Mouse (Mus musculus): Measurements from ENCODE around the gene Ubap1. TPM values are rescaled to one million over a fixed set of nuclear protein-coding genes. Genes with fewer than 3 reads are reported as not detected.

The Ubap1 gene
- polyA plus RNA-seq, 1 experiment, result 24.6 TPM

DNA sequence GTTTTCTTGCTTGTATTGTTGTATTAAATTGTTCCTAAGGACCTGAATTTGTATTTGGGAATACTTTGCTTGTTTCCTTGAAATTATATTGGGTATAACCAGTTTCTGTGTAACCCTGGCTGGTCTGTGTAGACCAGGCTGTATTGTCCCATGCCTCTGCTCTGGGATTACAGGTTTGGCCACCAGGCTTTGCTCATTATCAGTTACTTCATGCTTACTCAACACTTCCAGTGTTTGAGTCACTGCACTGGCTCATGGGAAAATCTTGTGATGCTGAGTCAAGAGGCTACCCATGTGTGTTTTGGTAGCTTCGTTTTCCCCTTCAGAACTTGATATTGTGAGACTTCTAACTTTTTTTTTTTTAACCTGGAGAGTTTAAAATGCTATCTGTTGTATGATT is 4.5 kb downstream of the Ubap1 start:
- H3K4me3 ChIP-seq (ENCODE audit: low read depth, low read length), result no peak overlapping the region
- H3K27ac ChIP-seq (ENCODE audit: insufficient read depth, low read depth, low read length), result no peak overlapping the region
- no peaks in the 10 kb centered on the region for H3K27me3 ChIP-seq (ENCODE audit: control insufficient read depth, insufficient read depth, low read length)
- no peaks in the 10 kb centered on the region for H3K4me1 ChIP-seq (ENCODE audit: control insufficient read depth, insufficient read depth, insufficient read length, low read length)
- no peak for TF ChIP-seq CTCF (IDR thresholded peaks at IDR 0.05; ENCODE audit: extremely low read depth, insufficient read length, insufficient replicate concordance, low read depth, low read length)
- whole genome bisulfite sequencing, result 79% methylated on average over 1 of the region's 1 CpGs
- H3K36me3 ChIP-seq (ENCODE audit: control insufficient read depth, insufficient read depth, low read length), result peaks cover 10% of the 10 kb centered on the region

DNA sequence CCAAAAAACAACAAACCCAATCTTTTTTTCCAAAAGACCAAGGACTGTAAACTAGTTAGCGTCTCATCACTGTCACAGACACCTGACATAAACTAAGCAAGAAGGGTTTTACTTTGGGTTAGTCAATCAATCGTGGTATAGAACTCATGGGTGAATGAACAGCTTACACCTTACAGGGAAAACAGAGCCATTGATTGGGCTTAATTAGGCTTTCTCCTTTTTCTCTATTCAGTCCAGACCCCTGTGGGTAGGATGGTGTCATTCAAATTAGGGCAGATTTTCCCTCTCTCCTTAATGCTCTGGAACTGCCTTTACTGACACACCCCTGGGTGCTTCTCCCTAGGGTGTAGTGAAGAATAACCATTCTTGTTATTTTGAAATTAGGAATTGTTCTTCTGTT is 8.4 kb downstream of the Ubap1 start:
- TF ChIP-seq POLR2A (IDR thresholded peaks at IDR 0.05; ENCODE audit: low read depth, low read length) (no peak), CTCF (IDR thresholded peaks at IDR 0.05; ENCODE audit: extremely low read depth, insufficient read length, insufficient replicate concordance, low read depth, low read length) (no peak)
- H3K4me1 ChIP-seq (ENCODE audit: control insufficient read depth, insufficient read depth, insufficient read length, low read length), result no peaks in the 10 kb centered on the region
- no peak overlapping the region for H3K4me3 ChIP-seq (ENCODE audit: low read depth, low read length)
- no peaks in the 10 kb centered on the region for H3K27me3 ChIP-seq (ENCODE audit: control insufficient read depth, insufficient read depth, low read length)
- 79% methylated on average over 2 of the region's 2 CpGs for WGBS
- H3K27ac ChIP-seq (ENCODE audit: insufficient read depth, low read depth, low read length), result no peak overlapping the region
- H3K36me3 ChIP-seq (ENCODE audit: control insufficient read depth, insufficient read depth, low read length), result peaks cover 11% of the 10 kb centered on the region

DNA sequence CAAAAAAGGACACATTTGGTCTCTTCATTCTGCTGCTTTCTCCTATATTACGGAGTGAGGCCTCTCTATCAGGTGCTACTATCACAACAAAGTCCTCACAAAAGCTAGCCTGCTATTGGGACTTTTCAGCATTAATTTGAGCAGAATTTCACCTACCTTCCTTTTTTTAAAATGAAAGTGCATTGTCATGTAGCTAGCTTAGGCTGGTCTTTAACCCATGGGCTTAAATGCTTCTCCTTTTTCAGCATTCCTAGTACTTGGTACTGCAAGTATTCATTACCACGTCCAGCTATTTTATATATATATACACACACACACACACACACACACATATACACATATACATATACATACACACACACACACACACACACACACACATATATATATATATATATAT is 9.9 kb downstream of the Ubap1 start:
- H3K27ac ChIP-seq (ENCODE audit: insufficient read depth, low read depth, low read length), result no peak overlapping the region
- WGBS, result 89% methylated on average over 2 of the region's 2 CpGs
- H3K4me3 ChIP-seq (ENCODE audit: low read depth, low read length), result no peak overlapping the region
- no peaks in the 10 kb centered on the region for H3K4me1 ChIP-seq (ENCODE audit: control insufficient read depth, insufficient read depth, insufficient read length, low read length)
- TF ChIP-seq POLR2A (IDR thresholded peaks at IDR 0.05; ENCODE audit: low read depth, low read length) (no peak), CTCF (IDR thresholded peaks at IDR 0.05; ENCODE audit: extremely low read depth, insufficient read length, insufficient replicate concordance, low read depth, low read length) (no peak)
- H3K27me3 ChIP-seq (ENCODE audit: control insufficient read depth, insufficient read depth, low read length), result no peaks in the 10 kb centered on the region
- H3K36me3 ChIP-seq (ENCODE audit: control insufficient read depth, insufficient read depth, low read length), result peaks cover 11% of the 10 kb centered on the region

GRCm38 (mm10) chr4:41359358-41359757 is 10.6 kb downstream of the Ubap1 start:
- Histone ChIP-seq H3K27ac (ENCODE audit: insufficient read depth, low read depth, low read length) (no peak overlapping the region), H3K4me3 (ENCODE audit: low read depth, low read length) (no peak overlapping the region), H3K36me3 (ENCODE audit: control insufficient read depth, insufficient read depth, low read length) (peaks cover 11% of the 10 kb centered on the region), H3K27me3 (ENCODE audit: control insufficient read depth, insufficient read depth, low read length) (no peaks in the 10 kb centered on the region), H3K4me1 (ENCODE audit: control insufficient read depth, insufficient read depth, insufficient read length, low read length) (no peaks in the 10 kb centered on the region)
- WGBS, result 91% methylated on average over 7 of the region's 7 CpGs
- TF ChIP-seq CTCF (IDR thresholded peaks at IDR 0.05; ENCODE audit: extremely low read depth, insufficient read length, insufficient replicate concordance, low read depth, low read length) (no peak), POLR2A (IDR thresholded peaks at IDR 0.05; ENCODE audit: low read depth, low read length) (no peak)

GRCm38 (mm10) chr4:41361059-41361458 is 12.3 kb downstream of the Ubap1 start:
- Histone ChIP-seq H3K27ac (ENCODE audit: insufficient read depth, low read depth, low read length) (no peak overlapping the region), H3K36me3 (ENCODE audit: control insufficient read depth, insufficient read depth, low read length) (peaks cover 6% of the 10 kb centered on the region), H3K27me3 (ENCODE audit: control insufficient read depth, insufficient read depth, low read length) (no peaks in the 10 kb centered on the region), H3K4me3 (ENCODE audit: low read depth, low read length) (no peak overlapping the region), H3K4me1 (ENCODE audit: control insufficient read depth, insufficient read depth, insufficient read length, low read length) (no peaks in the 10 kb centered on the region)
- TF ChIP-seq CTCF (IDR thresholded peaks at IDR 0.05; ENCODE audit: extremely low read depth, insufficient read length, insufficient replicate concordance, low read depth, low read length) (no peak), POLR2A (IDR thresholded peaks at IDR 0.05; ENCODE audit: low read depth, low read length) (no peak)
- 95% methylated on average over 3 of the region's 3 CpGs for WGBS

DNA sequence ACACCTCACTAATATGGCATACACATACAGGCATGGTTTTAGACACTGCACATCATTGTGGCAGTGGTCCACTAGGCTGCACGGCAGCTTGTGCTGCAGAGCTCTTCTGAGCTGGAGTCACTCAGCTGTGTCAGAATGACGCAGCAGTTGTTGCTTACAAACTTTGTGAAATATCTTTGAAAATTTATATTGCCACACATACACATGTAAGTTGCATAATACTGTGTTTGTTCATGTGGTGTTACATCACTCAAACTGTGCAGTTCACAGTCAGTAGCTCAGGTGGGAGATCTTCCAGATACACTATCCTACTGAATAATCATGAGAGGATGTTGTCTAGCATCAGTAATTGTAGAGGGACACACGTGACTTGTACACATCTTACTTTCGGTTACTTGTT is 19.4 kb downstream of the Ubap1 start:
- Histone ChIP-seq H3K4me3 (ENCODE audit: low read depth, low read length) (no peak overlapping the region), H3K36me3 (ENCODE audit: control insufficient read depth, insufficient read depth, low read length) (peaks cover 30% of the 10 kb centered on the region), H3K27ac (ENCODE audit: insufficient read depth, low read depth, low read length) (no peak overlapping the region), H3K27me3 (ENCODE audit: control insufficient read depth, insufficient read depth, low read length) (no peaks in the 10 kb centered on the region), H3K4me1 (ENCODE audit: control insufficient read depth, insufficient read depth, insufficient read length, low read length) (no peaks in the 10 kb centered on the region)
- 75% methylated on average over 4 of the region's 4 CpGs for WGBS
- no peak for TF ChIP-seq CTCF (IDR thresholded peaks at IDR 0.05; ENCODE audit: extremely low read depth, insufficient read length, insufficient replicate concordance, low read depth, low read length)
- no peak for TF ChIP-seq POLR2A (IDR thresholded peaks at IDR 0.05; ENCODE audit: low read depth, low read length)

- Histone ChIP-seq H3K4me1 (ENCODE audit: control insufficient read depth, insufficient read depth, insufficient read length, low read length) (no peaks in the 10 kb centered on the region), H3K4me3 (ENCODE audit: low read depth, low read length) (no peak overlapping the region), H3K27ac (ENCODE audit: insufficient read depth, low read depth, low read length) (no peak overlapping the region), H3K36me3 (ENCODE audit: control insufficient read depth, insufficient read depth, low read length) (peaks cover 37% of the 10 kb centered on the region), H3K27me3 (ENCODE audit: control insufficient read depth, insufficient read depth, low read length) (no peaks in the 10 kb centered on the region)
- 90% methylated on average over 9 of the region's 9 CpGs for WGBS
- TF ChIP-seq CTCF (IDR thresholded peaks at IDR 0.05; ENCODE audit: extremely low read depth, insufficient read length, insufficient replicate concordance, low read depth, low read length) (no peak), POLR2A (IDR thresholded peaks at IDR 0.05; ENCODE audit: low read depth, low read length) (no peak)
Measured at GRCm38 (mm10) chr4:41369702-41370437, 21.1 kb downstream of the Ubap1 start.

Measured in small intestine, adult 2 months (tissue).